Mouse (Mus musculus) CH12.LX (cell line): ENCODE results near the gene Defb20. TPM values are rescaled to one million over a fixed set of nuclear protein-coding genes. Genes with fewer than 3 reads are reported as not detected.

Experiments
- DNase-seq: peaks from one replicate; pipeline ENCODE4 v3.0.0-alpha.2; 2013; ENCODE audit errors: extremely low read depth
- H3K27ac ChIP-seq: 2 replicates; pipeline ENCODE4 v1.5.1; 2012; ENCODE audit warnings: low read depth, mild to moderate bottlenecking, control low read depth, moderate library complexity; ENCODE audit not compliant: insufficient read depth
- H3K27me3 ChIP-seq: replicated peaks from 2 replicates; pipeline ENCODE3; 2012; ENCODE audit warnings: inconsistent platforms
- H3K36me3 ChIP-seq, 2 experiments: replicated peaks in 1 of 2; 2 replicates each; pipeline versions ENCODE3 to v1.6.1; 2012; ENCODE audit warnings: inconsistent platforms in 1 of 2, low read length in 1 of 2, mild to moderate bottlenecking in 1 of 2, mixed read lengths in 1 of 2, moderate library complexity in 1 of 2; ENCODE audit not compliant: control insufficient read depth in 1 of 2, insufficient read depth in 1 of 2
- H3K4me1 ChIP-seq, 2 experiments: 2 replicates each; pipeline ENCODE4 v1.6.1; 2012; ENCODE audit warnings: inconsistent platforms in 1 of 2, moderate library complexity in 1 of 2; ENCODE audit not compliant: insufficient read depth in 2 of 2, control insufficient read depth in 1 of 2
- H3K4me2 ChIP-seq: 2 replicates; pipeline ENCODE4 v1.6.1; 2012; ENCODE audit warnings: low read depth, mild to moderate bottlenecking, control low read depth; ENCODE audit not compliant: poor library complexity, insufficient read depth, severe bottlenecking
- H3K4me3 ChIP-seq, 3 experiments: fragments of 150-350 bp in 1 of 3; sonication (generic) in 1 of 3; replicated peaks in 1 of 3; 2 replicates each; pipeline versions ENCODE3 to v1.5.1; 2011 to 2012; ENCODE audit warnings: low read depth in 2 of 3, low read length in 2 of 3, mild to moderate bottlenecking in 2 of 3, moderate library complexity in 2 of 3, control low read depth in 1 of 3, improper control_type of control experiment in 1 of 3, inconsistent platforms in 1 of 3, mixed read lengths in 1 of 3; ENCODE audit not compliant: poor library complexity in 1 of 3
- H3K79me2 ChIP-seq: replicated peaks from 2 replicates; pipeline ENCODE4 v1.6.1; 2012; ENCODE audit warnings: mild to moderate bottlenecking, moderate library complexity; ENCODE audit not compliant: control insufficient read depth, poor library complexity, insufficient read depth, severe bottlenecking; ENCODE audit errors: extremely low read depth
- H3K9ac ChIP-seq: 2 replicates; pipeline ENCODE4 v1.6.1; 2012; ENCODE audit warnings: low read depth, mild to moderate bottlenecking, control low read depth, moderate library complexity; ENCODE audit not compliant: insufficient read depth
- H3K9me3 ChIP-seq: replicated peaks from 2 replicates; pipeline ENCODE3; 2012; ENCODE audit warnings: low read length, inconsistent platforms, mixed read lengths
- CHD1 ChIP-seq: IDR thresholded peaks from 2 replicates; pipeline ENCODE4 v1.6.1; 2012; ENCODE audit warnings: low read depth, low read length, improper control_type of control experiment, inconsistent platforms
- CHD2 ChIP-seq: IDR thresholded peaks from 2 replicates; pipeline ENCODE4 v1.6.1; 2011; ENCODE audit warnings: low read length, improper control_type of control experiment
- CTCF ChIP-seq, 2 experiments: IDR thresholded peaks in 1 of 2; conservative IDR thresholded peaks in 1 of 2; 2 replicates each; pipeline ENCODE4 v1.5.1; 2011 to 2012; ENCODE audit warnings: low read depth in 2 of 2, low read length in 2 of 2, improper control_type of control experiment in 1 of 2, inconsistent platforms in 1 of 2, mild to moderate bottlenecking in 1 of 2, moderate library complexity in 1 of 2
- EP300 ChIP-seq: IDR thresholded peaks from 2 replicates; pipeline ENCODE4 v1.6.1; 2011; ENCODE audit warnings: low read length, improper control_type of control experiment
- ETS1 ChIP-seq: conservative IDR thresholded peaks from 2 replicates; pipeline ENCODE4 v1.6.1; 2012; ENCODE audit warnings: low read depth, mild to moderate bottlenecking, inconsistent platforms, low read length, improper control_type of control experiment, moderate library complexity
- HCFC1 ChIP-seq: IDR thresholded peaks from 2 replicates; pipeline ENCODE4 v1.6.1; 2012; ENCODE audit warnings: low read depth, mild to moderate bottlenecking, inconsistent platforms, low read length, improper control_type of control experiment
- IRF4 ChIP-seq: IDR thresholded peaks from 2 replicates; pipeline ENCODE4 v1.6.1; 2014; ENCODE audit warnings: low read depth, mild to moderate bottlenecking, inconsistent platforms, low read length, improper control_type of control experiment
- JUND ChIP-seq: conservative IDR thresholded peaks from 2 replicates; pipeline ENCODE4 v1.6.1; 2011; ENCODE audit warnings: low read depth, low read length, improper control_type of control experiment
- MAFK ChIP-seq: IDR thresholded peaks from 2 replicates; pipeline ENCODE4 v1.6.1; 2011; ENCODE audit warnings: low read length, improper control_type of control experiment; ENCODE audit not compliant: insufficient replicate concordance
- MAX ChIP-seq: IDR thresholded peaks from 2 replicates; pipeline ENCODE4 v1.6.1; 2011; ENCODE audit warnings: low read length, improper control_type of control experiment
- MXI1 ChIP-seq: IDR thresholded peaks from 2 replicates; pipeline ENCODE4 v1.6.1; 2011; ENCODE audit warnings: mild to moderate bottlenecking, low read depth, low read length, improper control_type of control experiment
- MYC ChIP-seq: IDR thresholded peaks from 2 replicates; pipeline ENCODE4 v1.6.1; 2011; ENCODE audit warnings: low read depth, mild to moderate bottlenecking, improper control_type of control experiment, low read length
- NELFE ChIP-seq: IDR thresholded peaks from 2 replicates; pipeline ENCODE4 v1.6.1; 2011; ENCODE audit warnings: low read depth, low read length, improper control_type of control experiment
- PAX5 ChIP-seq: IDR thresholded peaks from 2 replicates; pipeline ENCODE4 v1.6.1; 2012; ENCODE audit warnings: low read length, inconsistent platforms, mixed read lengths
- RCOR1 ChIP-seq: conservative IDR thresholded peaks from 2 replicates; pipeline ENCODE4 v1.6.1; 2012; ENCODE audit warnings: low read depth, mild to moderate bottlenecking, inconsistent platforms, low read length, improper control_type of control experiment
- UBTF ChIP-seq: IDR thresholded peaks from 2 replicates; pipeline ENCODE4 v1.6.1; 2012; ENCODE audit warnings: low read depth, mild to moderate bottlenecking, inconsistent platforms, low read length, improper control_type of control experiment, moderate library complexity
- ZKSCAN1 ChIP-seq: IDR thresholded peaks from 2 replicates; pipeline ENCODE4 v1.6.1; 2012; ENCODE audit warnings: low read depth, inconsistent platforms, low read length, improper control_type of control experiment, borderline replicate concordance
- ZNF384 ChIP-seq: IDR thresholded peaks from 2 replicates; pipeline ENCODE4 v1.6.1; 2012; ENCODE audit warnings: low read depth, low read length, improper control_type of control experiment, inconsistent platforms
- dilution Hi-C: fragments of 300-500 bp; cut with MboI; formaldehyde crosslinking; loops from 2 replicates; pipeline ENCODE4 v1.14.3; 2020; ENCODE audit warnings: low sequenced_read_pairs; ENCODE audit not compliant: extremely low pct_unique_long_range_greater_than_20kb, extremely low pct_ligation_motif_present
- in situ Hi-C: fragments of 300-500 bp; cut with MboI; formaldehyde crosslinking; loops from 3 replicates; pipeline ENCODE4 v1.14.3; 2019; ENCODE audit warnings: low sequenced_read_pairs, low pct_ligation_motif_present, low pct_unique_long_range_greater_than_20kb, mixed read lengths
- polyA plus RNA-seq: library from polyadenylated mRNA; unstranded; fragments of >175 nt; gene quantifications from 2 replicates; pipeline ENCODE4 v1.2.1, GENCODE M21; 2012; ENCODE audit warnings: low read depth; ENCODE audit not compliant: insufficient read length
- total RNA-seq, 2 experiments: library from RNA; depleted of rRNA; stranded (reverse); fragments of 300-350 nt in 1 of 2; fragments of >200 nt in 1 of 2; gene quantifications; 2 replicates each; pipeline ENCODE4 v1.2.3; 2012 to 2014

Gene Defb20
- total and polyA plus RNA-seq, 3 experiments: not detected

DNA sequence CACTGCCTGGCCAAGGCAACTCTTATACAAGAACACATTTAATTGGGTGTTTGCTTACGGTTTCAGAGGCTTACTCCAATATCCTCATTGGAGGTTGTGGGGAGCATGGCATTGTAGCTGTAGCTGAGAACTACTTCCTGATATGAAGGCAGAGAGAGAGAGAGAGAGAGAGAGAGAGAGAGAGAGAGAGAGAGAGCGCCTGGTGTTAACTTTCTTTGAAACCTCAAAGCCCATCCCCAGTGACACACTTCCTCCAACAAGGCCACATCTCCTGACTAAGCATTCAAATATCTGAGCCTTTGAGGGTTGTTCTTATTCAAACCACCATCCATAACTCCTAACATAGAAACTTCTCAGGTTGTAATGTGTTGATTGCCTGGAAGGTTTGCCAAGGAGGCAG is 27.1 kb downstream of the Defb20 start:
- H3K4me2 ChIP-seq: no peak overlapping the region
- H3K27ac ChIP-seq: no peak overlapping the region
- DNase-seq: no peak
- H3K36me3 ChIP-seq: no peaks in the 10 kb centered on the region
- no peak overlapping the region for H3K4me3 ChIP-seq
- no peak overlapping the region for H3K9ac ChIP-seq
- H3K27me3 ChIP-seq: peaks cover 13% of the 10 kb centered on the region
- peaks cover 2% of the 10 kb centered on the region for H3K9me3 ChIP-seq
- no peaks in the 10 kb centered on the region for H3K4me1 ChIP-seq
- in situ Hi-C loops: no loop called here
- TF ChIP-seq ZNF384: no peak
- TF ChIP-seq MAFK: no peak
- no peak for TF ChIP-seq HCFC1
- TF ChIP-seq MAX: no peak
- no peak for TF ChIP-seq RCOR1
- no peak for TF ChIP-seq PAX5
- TF ChIP-seq JUND: no peak
- TF ChIP-seq ZKSCAN1: no peak
- dilution Hi-C loops: no loop called here
- no peaks in the 10 kb centered on the region for H3K79me2 ChIP-seq

DNA sequence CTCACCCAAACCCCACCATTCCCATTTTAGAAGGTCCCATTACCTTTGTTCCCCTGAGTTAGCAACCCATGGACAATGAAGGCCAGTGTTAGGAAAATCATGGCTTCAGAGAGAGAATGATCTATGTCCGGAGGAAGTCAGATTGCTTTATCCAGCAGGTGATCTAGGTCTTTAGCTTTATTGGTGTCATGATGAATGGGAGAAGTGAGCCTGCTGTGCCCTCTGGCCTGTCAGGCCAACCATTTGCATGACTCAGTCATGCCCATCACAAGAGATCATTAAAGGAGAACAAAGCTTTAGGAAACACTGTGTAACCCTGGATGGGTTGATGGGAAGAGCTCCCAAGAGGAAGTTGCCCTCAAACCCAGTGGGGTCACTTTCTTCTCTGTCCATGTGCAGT is 34.7 kb downstream of the Defb20 start, which contains the start of gene Defb26:
Gene Defb26 (minus strand): TSS at position 101 of the 400 bp plus-strand sequence.
- DNase-seq: no peak
- Histone ChIP-seq H3K9ac (no peak within 1 kb of the TSS), H3K9me3 (no peaks in the 10 kb centered on the region), H3K27me3 (peaks cover 43% of the 10 kb centered on the region), H3K36me3 (no peaks in the 10 kb centered on the region), H3K79me2 (no peaks in the 10 kb centered on the region), H3K4me1 (no peaks in the 10 kb centered on the region; a peak in 1 of 4 replicates), H3K4me3 (no peak within 1 kb of the TSS), H3K27ac (no peak within 1 kb of the TSS), H3K4me2 (no peak within 1 kb of the TSS)
- no peak for TF ChIP-seq NELFE
- no peak for TF ChIP-seq EP300
- no peak for TF ChIP-seq JUND
- TF ChIP-seq IRF4: no peak
- no peak for TF ChIP-seq MYC
- TF ChIP-seq UBTF: no peak
- TF ChIP-seq MXI1: no peak
- no peak for TF ChIP-seq CTCF (conservative IDR thresholded peaks at IDR 0.05 in 1 of 2, IDR thresholded peaks at IDR 0.05 in 1 of 2; ENCODE audit: low read depth in 2 of 2, low read length in 2 of 2)
- no peak for TF ChIP-seq CHD2
- no peak for TF ChIP-seq CHD1
- TF ChIP-seq HCFC1: no peak
- no peak for TF ChIP-seq ETS1
- in situ Hi-C loops: no loop called here
- dilution Hi-C loops: no loop called here
